In genomic region chr10:67058702-67059101, GRCm38 (mm10) we compare ENCODE assay signal across 11 mouse cellular contexts. TPM values are rescaled to one million over a fixed set of nuclear protein-coding genes. Genes with fewer than 3 reads are reported as not detected.
DNase-seq lines count a peak whose midpoint lies in the region; ATAC-seq and TF ChIP-seq lines count a peak whose summit lies in the region.
"Had no signal": no experiment of that assay in that cellular context is flagged by ENCODE, and none has a peak within 500 bp of the region (broad histone marks: within the 10 kb centered on the region; RNA-seq: fewer than 3 reads in every experiment).

No protein-coding gene starts in this region.

- no peak overlapping the region for H3K4me2 ChIP-seq in heart, embryonic 16.5 days (ENCODE audit: low read depth, low read length)
- H3K4me2 ChIP-seq in heart, embryonic 12.5 days = no peak overlapping the region
- H3K4me2 ChIP-seq in lung, embryonic 14.5 days = no peak overlapping the region
- H3K4me2 ChIP-seq in limb, embryonic 15.5 days = 0 out of 2 replicates have a peak overlapping the region, but pooled peaks have one; percentile 13

- no peaks in the 10 kb centered on the region for H3K27me3 ChIP-seq in cerebellum, adult 2 months (ENCODE audit: control insufficient read depth, insufficient read depth, low read length)
- no peaks in the 10 kb centered on the region for H3K27me3 ChIP-seq in heart, embryonic 16.5 days (ENCODE audit: control insufficient read depth, insufficient read depth, low read length)
- H3K27me3 ChIP-seq in heart, embryonic 12.5 days (replicated peaks) = no peaks in the 10 kb centered on the region
- no peaks in the 10 kb centered on the region for H3K27me3 ChIP-seq in lung, embryonic 14.5 days (ENCODE audit: insufficient read depth, low read length)
- H3K27me3 ChIP-seq in limb, embryonic 15.5 days = no peaks in the 10 kb centered on the region
- H3K27me3 ChIP-seq: megakaryocyte, embryonic 14.5 days had no signal

- H3K9ac ChIP-seq in heart, embryonic 16.5 days (ENCODE audit: low read length) = no peak overlapping the region
- H3K9ac ChIP-seq in heart, embryonic 12.5 days = no peak overlapping the region
- H3K9ac ChIP-seq in lung, embryonic 14.5 days = no peak overlapping the region
- no peak overlapping the region for H3K9ac ChIP-seq in limb, embryonic 15.5 days
- H3K9ac ChIP-seq: liver, embryonic 14.5 days had no signal

- H3K4me1 ChIP-seq in cerebellum, adult 2 months (ENCODE audit: control insufficient read depth, insufficient read depth, low read length) = peaks cover 39% of the 10 kb centered on the region
- peaks cover 52% of the 10 kb centered on the region for H3K4me1 ChIP-seq in heart, embryonic 16.5 days (ENCODE audit: control insufficient read depth, insufficient read depth, low read length)
- H3K4me1 ChIP-seq in heart, embryonic 12.5 days (replicated peaks) = peaks cover 47% of the 10 kb centered on the region
- H3K4me1 ChIP-seq in lung, embryonic 14.5 days (ENCODE audit: insufficient read depth) = peaks cover 2% of the 10 kb centered on the region; the same call in 1 of the 2 replicates
- peaks cover 44% of the 10 kb centered on the region for H3K4me1 ChIP-seq in limb, embryonic 15.5 days

- no peak overlapping the region for H3K4me3 ChIP-seq in cerebellum, adult 2 months (replicated peaks; ENCODE audit: insufficient read depth, low read depth, low read length)
- H3K4me3 ChIP-seq in heart, embryonic 16.5 days (ENCODE audit: low read length) = no peak overlapping the region
- H3K4me3 ChIP-seq in heart, embryonic 12.5 days = no peak overlapping the region
- H3K4me3 ChIP-seq in lung, embryonic 14.5 days (ENCODE audit: low read depth, low read length) = no peak overlapping the region
- no peak overlapping the region for H3K4me3 ChIP-seq in limb, embryonic 15.5 days
- H3K4me3 ChIP-seq: megakaryocyte, embryonic 14.5 days had no signal

- TF ChIP-seq CTCF in cerebellum, adult 2 months (IDR thresholded peaks at IDR 0.05; ENCODE audit: borderline replicate concordance, insufficient read depth, low read depth, low read length) = no peak
- no peak for TF ChIP-seq CTCF in lung, embryonic 14.5 days (IDR thresholded peaks at IDR 0.05; ENCODE audit: low read depth)

- no peak for TF ChIP-seq POLR2A in cerebellum, adult 2 months (IDR thresholded peaks at IDR 0.05; ENCODE audit: borderline replicate concordance, insufficient read depth, low read length)

- 9% methylated on average over 6 of the region's 6 CpGs for WGBS in cerebellum, adult 2 months
- 58% methylated on average over 6 of the region's 6 CpGs for WGBS in heart, embryonic 16.5 days
- 70% methylated on average over 6 of the region's 6 CpGs for WGBS in heart, embryonic 12.5 days
- WGBS in lung, embryonic 14.5 days = 63% methylated on average over 6 of the region's 6 CpGs
- 23% methylated on average over 6 of the region's 6 CpGs for WGBS in limb, embryonic 15.5 days

- no peaks in the 10 kb centered on the region for H3K9me3 ChIP-seq in heart, embryonic 16.5 days (replicated peaks; ENCODE audit: control insufficient read depth, low read length)
- H3K9me3 ChIP-seq in heart, embryonic 12.5 days (replicated peaks) = no peaks in the 10 kb centered on the region
- no peaks in the 10 kb centered on the region for H3K9me3 ChIP-seq in lung, embryonic 14.5 days (ENCODE audit: low read depth, low read length)
- H3K9me3 ChIP-seq in limb, embryonic 15.5 days = no peaks in the 10 kb centered on the region
- H3K9me3 ChIP-seq: megakaryocyte, embryonic 14.5 days had no signal

- DNase-seq in cerebellum, adult 2 months = peak in 1 of 2 experiments; percentile 44
- no peak for DNase-seq in cerebellum, postnatal 36 days
- DNase-seq in lung, embryonic 14.5 days = no peak
- no peak for DNase-seq in lung, postnatal 36 days
- DNase-seq in thymus, postnatal 14 days = no peak
- DNase-seq: right cerebral cortex, postnatal 25 days had no signal

- peak overlapping the region; percentile 96 for H3K27ac ChIP-seq in cerebellum, adult 2 months (ENCODE audit: insufficient read depth, low read length)
- H3K27ac ChIP-seq in heart, embryonic 16.5 days (ENCODE audit: low read length) = peak overlapping the region; percentile 59
- H3K27ac ChIP-seq in heart, embryonic 12.5 days (ENCODE audit: poor library complexity, severe bottlenecking) = no peak overlapping the region
- peak overlapping the region; percentile 13; the same call in 1 of the 2 replicates for H3K27ac ChIP-seq in lung, embryonic 14.5 days (ENCODE audit: low read depth)
- peak overlapping the region; percentile 73 for H3K27ac ChIP-seq in limb, embryonic 15.5 days
- H3K27ac ChIP-seq: liver, embryonic 14.5 days had no signal

- no peak for ATAC-seq in heart, embryonic 16.5 days (replicated peaks; ENCODE audit: extremely low read depth, insufficient read depth, low FRiP score)
- ATAC-seq in heart, embryonic 12.5 days (ENCODE audit: insufficient number of reproducible peaks, low FRiP score) = no peak
- no peak for ATAC-seq in lung, embryonic 14.5 days (ENCODE audit: insufficient read depth)
- ATAC-seq in limb, embryonic 15.5 days (ENCODE audit: insufficient number of reproducible peaks, low FRiP score, low TSS enrichment, low read depth) = peak; percentile 21; the same call in 1 of the 2 replicates

- H3K36me3 ChIP-seq in heart, embryonic 16.5 days (ENCODE audit: control insufficient read depth, insufficient read depth) = no peaks in the 10 kb centered on the region
- H3K36me3 ChIP-seq in heart, embryonic 12.5 days = no peaks in the 10 kb centered on the region
- H3K36me3 ChIP-seq in lung, embryonic 14.5 days (ENCODE audit: insufficient read depth) = no peaks in the 10 kb centered on the region
- no peaks in the 10 kb centered on the region for H3K36me3 ChIP-seq in limb, embryonic 15.5 days

RNA-seq across cellular contexts. Expression of gene Jmjd1c, which starts 37.2 kb away (rescaled TPM):
- 56.3 and 63.8 TPM in 2 replicates for polyA plus RNA-seq in cerebellum, adult 2 months (2012; rRNA removed)
- 29.9 and 31.5 TPM in 2 replicates for polyA plus RNA-seq in heart, embryonic 16.5 days (2015; fragmentation: Nextera tagmentation; extraction: Ambion mirVana)
- 37.9 and 42.3 TPM in 2 replicates for polyA plus RNA-seq in heart, embryonic 12.5 days (2016; fragmentation: Nextera tagmentation; extraction: Ambion mirVana)
- polyA plus RNA-seq in lung, embryonic 14.5 days (2014; fragmentation: Nextera tagmentation; extraction: Ambion mirVana) = 34.8 and 34.9 TPM in 2 replicates
- polyA plus RNA-seq in limb, embryonic 15.5 days (2015; fragmentation: Nextera tagmentation; extraction: Ambion mirVana) = 41.8 and 46.5 TPM in 2 replicates

RNA-seq across cellular contexts. Expression of gene Reep3, which starts 38.0 kb away (rescaled TPM):
- 44.0 and 45.2 TPM in 2 replicates for polyA plus RNA-seq in cerebellum, adult 2 months (2012; rRNA removed)
- polyA plus RNA-seq in heart, embryonic 16.5 days (2015; fragmentation: Nextera tagmentation; extraction: Ambion mirVana) = 29.7 and 30.1 TPM in 2 replicates
- 28.4 and 29.3 TPM in 2 replicates for polyA plus RNA-seq in heart, embryonic 12.5 days (2016; fragmentation: Nextera tagmentation; extraction: Ambion mirVana)
- polyA plus RNA-seq in lung, embryonic 14.5 days (2014; fragmentation: Nextera tagmentation; extraction: Ambion mirVana) = 31.7 and 33.2 TPM in 2 replicates
- 54.9 and 55.0 TPM in 2 replicates for polyA plus RNA-seq in limb, embryonic 15.5 days (2015; fragmentation: Nextera tagmentation; extraction: Ambion mirVana)
